Mouse (Mus musculus): ENCODE data around the gene Map4k4. TPM values are rescaled to one million over a fixed set of nuclear protein-coding genes. Genes with fewer than 3 reads are reported as not detected.

The Map4k4 gene
- polyA plus RNA-seq, 1 experiment from 2014 or later: 52.6 TPM

- 86% methylated on average over 5 of the region's 5 CpGs for WGBS
- Histone ChIP-seq H3K4me1 (replicated peaks) (peaks cover 78% of the 10 kb centered on the region), H3K27ac (peak overlapping the region; percentile 12; the same call in 1 of the 2 replicates), H3K9me3 (no peaks in the 10 kb centered on the region), H3K9ac (no peak overlapping the region), H3K27me3 (no peaks in the 10 kb centered on the region), H3K4me3 (no peak overlapping the region), H3K36me3 (no peaks in the 10 kb centered on the region), H3K4me2 (no peak overlapping the region)
- no peak for ATAC-seq (ENCODE audit: low FRiP score)
These were observed 56.0 kb downstream of the Map4k4 start for GRCm38 (mm10) chr1:39956712-39957111.

DNA sequence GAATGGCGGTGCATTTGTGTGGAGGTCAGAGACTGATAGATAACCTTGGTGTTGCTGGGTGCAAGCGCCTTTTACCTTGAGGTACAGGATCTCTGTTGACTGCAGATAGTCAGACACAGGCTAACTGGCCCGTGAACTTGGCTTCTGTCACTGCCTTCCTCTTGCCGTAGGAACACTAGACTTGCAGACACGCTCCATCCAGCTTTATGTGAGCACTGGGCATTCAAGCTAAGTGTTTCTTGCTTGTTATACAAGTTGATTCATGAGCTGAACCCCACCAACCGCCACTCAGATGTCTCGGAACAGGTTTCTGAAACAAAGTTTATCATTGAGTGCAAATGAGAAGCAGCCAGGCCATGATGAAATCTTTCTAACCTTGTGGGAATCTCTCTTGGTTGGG lies 57.3 kb downstream of the Map4k4 start:
- H3K9me3 ChIP-seq: no peaks in the 10 kb centered on the region
- no peaks in the 10 kb centered on the region for H3K27me3 ChIP-seq
- no peak for ATAC-seq (ENCODE audit: low FRiP score)
- H3K36me3 ChIP-seq: peaks cover 9% of the 10 kb centered on the region
- H3K4me2 ChIP-seq: no peak overlapping the region
- H3K9ac ChIP-seq: no peak overlapping the region
- peaks cover 78% of the 10 kb centered on the region for H3K4me1 ChIP-seq (replicated peaks)
- 79% methylated on average over 7 of the region's 7 CpGs for WGBS
- H3K27ac ChIP-seq: peak overlapping the region; percentile 13; the same call in 1 of the 2 replicates
- H3K4me3 ChIP-seq: no peak overlapping the region

DNA sequence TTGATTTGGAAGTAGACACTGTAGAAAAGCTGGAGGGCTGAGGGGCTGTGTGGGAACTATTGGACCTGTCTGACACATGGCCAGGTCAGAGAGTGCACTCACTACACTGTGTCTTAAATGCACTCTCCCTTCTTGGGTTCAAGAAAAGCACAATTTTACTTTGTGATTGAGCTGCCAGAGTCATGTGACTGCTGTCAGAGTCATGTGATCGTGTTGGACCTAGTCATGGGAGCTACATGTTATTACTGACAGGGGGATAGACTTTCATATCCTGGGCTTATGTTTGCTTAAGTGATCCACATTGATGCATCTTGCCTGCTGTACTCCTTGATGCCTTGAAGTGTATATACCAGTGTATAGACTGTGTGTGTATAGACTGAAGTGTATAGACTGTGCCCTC lies 59.9 kb downstream of the Map4k4 start:
- peaks cover 20% of the 10 kb centered on the region for H3K36me3 ChIP-seq
- ATAC-seq (ENCODE audit: low FRiP score): no peak
- H3K4me1 ChIP-seq (replicated peaks): peaks cover 89% of the 10 kb centered on the region
- no peak overlapping the region for H3K27ac ChIP-seq
- H3K9me3 ChIP-seq: no peaks in the 10 kb centered on the region
- H3K27me3 ChIP-seq: no peaks in the 10 kb centered on the region
- no peak overlapping the region for H3K9ac ChIP-seq
- H3K4me3 ChIP-seq: no peak overlapping the region
- H3K4me2 ChIP-seq: no peak overlapping the region
- WGBS: 96% methylated on average over 1 of the region's 1 CpGs

DNA sequence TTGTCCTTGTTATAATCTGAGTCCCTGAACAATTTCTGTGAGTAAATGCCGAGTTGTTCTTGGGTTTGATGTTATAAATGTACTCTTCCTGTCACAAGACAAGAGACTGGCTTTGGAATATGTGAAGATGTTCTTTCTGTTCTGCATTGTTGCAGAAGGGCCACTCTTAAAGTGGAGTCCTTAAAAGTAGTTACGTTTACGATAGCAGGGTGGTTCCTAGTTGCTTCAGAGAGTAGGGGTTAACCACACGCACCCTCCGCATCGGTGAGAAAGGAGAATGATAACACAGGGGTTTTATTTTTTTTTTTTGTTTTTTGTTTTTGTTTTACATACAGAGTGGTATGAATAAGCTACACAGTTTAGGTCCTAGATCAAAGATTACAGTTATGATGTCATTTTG lies 60.4 kb downstream of the Map4k4 start:
- WGBS: 94% methylated on average over 6 of the region's 6 CpGs
- Histone ChIP-seq H3K4me3 (no peak overlapping the region), H3K36me3 (peaks cover 20% of the 10 kb centered on the region), H3K27me3 (no peaks in the 10 kb centered on the region), H3K27ac (no peak overlapping the region), H3K9me3 (no peaks in the 10 kb centered on the region), H3K4me2 (no peak overlapping the region), H3K4me1 (replicated peaks) (peaks cover 86% of the 10 kb centered on the region), H3K9ac (no peak overlapping the region)
- no peak for ATAC-seq (ENCODE audit: low FRiP score)

DNA sequence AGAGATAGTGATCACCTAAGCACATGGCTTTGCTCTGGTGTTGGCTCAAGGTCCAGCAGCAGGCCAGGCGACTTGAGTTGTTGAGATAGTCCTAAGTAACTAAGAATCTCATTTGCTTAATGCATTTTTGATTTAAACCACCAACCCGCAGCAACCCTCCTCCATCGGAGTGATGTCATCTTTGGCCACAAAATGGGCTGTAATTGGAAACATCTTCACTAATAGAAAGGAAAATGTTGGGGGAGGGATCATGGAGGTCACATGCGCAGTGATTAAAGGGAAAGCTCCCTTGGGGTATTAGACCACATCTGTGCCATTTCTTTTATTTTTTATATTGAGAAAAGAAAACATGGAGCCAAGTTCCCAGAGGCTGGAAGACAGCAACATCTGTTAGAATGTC lies 61.6 kb downstream of the Map4k4 start:
- H3K9me3 ChIP-seq: no peaks in the 10 kb centered on the region
- ATAC-seq (ENCODE audit: low FRiP score): no peak
- H3K4me3 ChIP-seq: no peak overlapping the region
- no peak overlapping the region for H3K9ac ChIP-seq
- no peak overlapping the region for H3K27ac ChIP-seq
- H3K27me3 ChIP-seq: no peaks in the 10 kb centered on the region
- H3K36me3 ChIP-seq: peaks cover 23% of the 10 kb centered on the region
- WGBS: 53% methylated on average over 4 of the region's 4 CpGs
- H3K4me2 ChIP-seq: no peak overlapping the region
- H3K4me1 ChIP-seq (replicated peaks): peaks cover 74% of the 10 kb centered on the region

DNA sequence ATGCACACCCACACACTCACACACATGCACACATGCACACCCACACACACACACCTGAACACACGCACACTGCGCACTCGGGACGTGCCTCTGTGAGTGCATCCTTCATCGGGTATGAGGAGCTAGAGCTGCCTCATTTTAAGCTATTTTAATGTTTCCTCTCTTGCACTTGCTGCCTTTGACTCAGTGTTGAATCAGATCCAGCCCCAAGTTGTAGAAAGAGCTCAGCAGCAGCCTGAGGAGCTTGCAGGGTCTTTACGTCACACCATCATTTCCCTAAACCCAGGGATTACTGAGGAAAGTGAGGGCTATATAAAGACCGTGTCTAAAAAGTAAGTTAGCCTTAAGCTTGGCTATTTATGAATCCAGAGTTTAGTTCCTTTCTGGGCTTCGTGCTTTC lies 62.1 kb downstream of the Map4k4 start:
- peaks cover 24% of the 10 kb centered on the region for H3K36me3 ChIP-seq
- ATAC-seq (ENCODE audit: low FRiP score): no peak
- H3K4me3 ChIP-seq: no peak overlapping the region
- no peak overlapping the region for H3K9ac ChIP-seq
- H3K9me3 ChIP-seq: no peaks in the 10 kb centered on the region
- 89% methylated on average over 8 of the region's 8 CpGs for WGBS
- peak overlapping the region; percentile 48 for H3K27ac ChIP-seq
- H3K27me3 ChIP-seq: no peaks in the 10 kb centered on the region
- H3K4me2 ChIP-seq: no peak overlapping the region
- H3K4me1 ChIP-seq (replicated peaks): peaks cover 69% of the 10 kb centered on the region

GRCm38 (mm10) chr1:39963821-39964220 lies 63.1 kb downstream of the Map4k4 start:
- WGBS: 42% methylated on average over 3 of the region's 3 CpGs
- H3K4me1 ChIP-seq (replicated peaks): peaks cover 69% of the 10 kb centered on the region
- ATAC-seq (ENCODE audit: low FRiP score): no peak

GRCm38 (mm10) chr1:39964427-39964826 lies 63.7 kb downstream of the Map4k4 start:
- H3K4me1 ChIP-seq (replicated peaks): peaks cover 69% of the 10 kb centered on the region
- no peak for ATAC-seq (ENCODE audit: low FRiP score)
- 95% methylated on average over 2 of the region's 2 CpGs for WGBS
- no peak overlapping the region for H3K4me2 ChIP-seq
- no peak overlapping the region for H3K9ac ChIP-seq
- no peaks in the 10 kb centered on the region for H3K27me3 ChIP-seq
- peaks cover 32% of the 10 kb centered on the region for H3K36me3 ChIP-seq
- peak overlapping the region; percentile 53; the same call in 1 of the 2 replicates for H3K27ac ChIP-seq
- H3K9me3 ChIP-seq: no peaks in the 10 kb centered on the region
- H3K4me3 ChIP-seq: no peak overlapping the region

More at GRCm38 (mm10) chr1:39963821-39964220, 63.1 kb downstream of the Map4k4 start:
- no peaks in the 10 kb centered on the region for H3K9me3 ChIP-seq
- peaks cover 32% of the 10 kb centered on the region for H3K36me3 ChIP-seq
- no peak overlapping the region for H3K9ac ChIP-seq
- H3K27me3 ChIP-seq: no peaks in the 10 kb centered on the region
- H3K4me2 ChIP-seq: no peak overlapping the region
- H3K4me3 ChIP-seq: no peak overlapping the region
- peak overlapping the region; percentile 53 for H3K27ac ChIP-seq

DNA sequence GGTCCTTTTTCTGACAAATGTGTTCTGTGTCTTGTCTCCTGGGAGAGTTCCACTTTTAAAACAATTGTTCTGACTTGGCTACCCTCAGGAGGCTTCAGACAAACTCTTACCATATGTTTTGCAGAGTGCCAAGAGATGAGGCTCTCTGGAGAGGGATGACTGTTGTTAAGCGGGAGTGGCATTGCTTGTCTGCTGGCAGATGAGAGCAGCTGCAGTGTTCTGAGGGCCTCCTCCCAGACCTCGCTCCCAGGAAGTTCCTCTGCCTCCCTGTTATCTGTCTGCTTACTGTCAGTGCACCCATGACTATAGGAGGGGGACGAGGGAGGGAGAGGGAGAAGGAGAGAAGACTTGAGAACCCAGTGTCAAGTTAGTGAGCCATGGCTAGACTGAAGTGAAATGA lies 64.7 kb downstream of the Map4k4 start:
- no peaks in the 10 kb centered on the region for H3K27me3 ChIP-seq
- no peak overlapping the region for H3K9ac ChIP-seq
- peaks cover 69% of the 10 kb centered on the region for H3K4me1 ChIP-seq (replicated peaks)
- H3K4me2 ChIP-seq: no peak overlapping the region
- H3K27ac ChIP-seq: no peak overlapping the region
- peaks cover 32% of the 10 kb centered on the region for H3K36me3 ChIP-seq
- no peaks in the 10 kb centered on the region for H3K9me3 ChIP-seq
- no peak overlapping the region for H3K4me3 ChIP-seq
- no peak for ATAC-seq (ENCODE audit: low FRiP score)
- WGBS: 71% methylated on average over 3 of the region's 3 CpGs

DNA sequence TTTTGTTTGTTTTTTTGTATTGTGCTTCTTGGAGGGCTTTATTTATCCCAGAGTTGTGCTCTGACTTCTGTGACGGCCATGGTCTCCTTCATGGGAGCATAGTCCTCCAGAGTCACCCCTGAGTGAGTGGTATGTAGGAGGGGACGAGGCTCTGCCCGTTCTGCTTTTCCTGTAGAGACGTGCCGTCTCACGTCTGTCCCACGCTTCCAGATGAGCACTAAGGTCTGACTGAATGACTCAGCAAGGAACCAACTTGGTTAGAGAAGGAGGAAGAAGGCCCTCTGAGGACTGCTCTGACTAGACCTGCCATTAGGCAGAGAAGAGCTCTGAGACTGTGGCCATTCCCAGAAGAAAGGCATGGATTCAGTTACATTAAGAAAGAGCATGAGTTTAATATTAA lies 68.3 kb downstream of the Map4k4 start:
- no peak overlapping the region for H3K9ac ChIP-seq
- H3K4me3 ChIP-seq: no peak overlapping the region
- H3K36me3 ChIP-seq: peaks cover 15% of the 10 kb centered on the region
- peak overlapping the region; percentile 20; the same call in 1 of the 2 replicates for H3K27ac ChIP-seq
- H3K4me1 ChIP-seq (replicated peaks): peaks cover 54% of the 10 kb centered on the region
- ATAC-seq (ENCODE audit: low FRiP score): no peak
- WGBS: 61% methylated on average over 7 of the region's 7 CpGs
- no peak overlapping the region for H3K4me2 ChIP-seq
- H3K27me3 ChIP-seq: no peaks in the 10 kb centered on the region
- H3K9me3 ChIP-seq: no peaks in the 10 kb centered on the region

- H3K4me1 ChIP-seq (replicated peaks): peaks cover 48% of the 10 kb centered on the region
- 0 out of 2 replicates have a peak, but pooled peaks have one; percentile 14 for ATAC-seq (ENCODE audit: low FRiP score)
- peaks cover 23% of the 10 kb centered on the region for H3K36me3 ChIP-seq
- no peaks in the 10 kb centered on the region for H3K9me3 ChIP-seq
- 0 out of 2 replicates have a peak overlapping the region, but pooled peaks have one; percentile 19 for H3K27ac ChIP-seq
- H3K4me2 ChIP-seq: no peak overlapping the region
- H3K4me3 ChIP-seq: no peak overlapping the region
- no peaks in the 10 kb centered on the region for H3K27me3 ChIP-seq
- 45% methylated on average over 2 of the region's 2 CpGs for WGBS
- H3K9ac ChIP-seq: no peak overlapping the region
These were observed 69.2 kb downstream of the Map4k4 start for GRCm38 (mm10) chr1:39969771-39970406.

GRCm38 (mm10) chr1:39972411-39972810 lies 71.7 kb downstream of the Map4k4 start:
- Histone ChIP-seq H3K27me3 (no peaks in the 10 kb centered on the region), H3K9me3 (no peaks in the 10 kb centered on the region), H3K36me3 (peaks cover 40% of the 10 kb centered on the region), H3K9ac (0 out of 2 replicates have a peak overlapping the region, but pooled peaks have one; percentile 19), H3K4me3 (no peak overlapping the region), H3K4me1 (replicated peaks) (peaks cover 48% of the 10 kb centered on the region), H3K4me2 (no peak overlapping the region), H3K27ac (peak overlapping the region; percentile 50; the same call in 1 of the 2 replicates)
- ATAC-seq (ENCODE audit: low FRiP score): no peak
- WGBS: 82% methylated on average over 7 of the region's 7 CpGs

GRCm38 (mm10) chr1:39973911-39974310 lies 73.2 kb downstream of the Map4k4 start:
- Histone ChIP-seq H3K4me1 (replicated peaks) (peaks cover 40% of the 10 kb centered on the region), H3K9me3 (no peaks in the 10 kb centered on the region), H3K4me3 (no peak overlapping the region), H3K9ac (no peak overlapping the region), H3K36me3 (peaks cover 40% of the 10 kb centered on the region), H3K27ac (no peak overlapping the region), H3K27me3 (no peaks in the 10 kb centered on the region), H3K4me2 (no peak overlapping the region)
- 84% methylated on average over 4 of the region's 4 CpGs for WGBS
- no peak for ATAC-seq (ENCODE audit: low FRiP score)

All from hindbrain, embryonic 13.5 days (tissue).